Mouse (Mus musculus) G1E (cell line): ENCODE data around the gene Plekho1.
"Not testable (repeated sequence)": the region's sequence is repeated elsewhere in the genome, so short reads cannot be mapped to it uniquely, and the experiment has no call there.

Source experiments
- CTCF ChIP-seq: IDR thresholded peaks from 2 replicates; pipeline ENCODE4 v1.5.1; 2012; ENCODE audit warnings: low read depth, low read length, inconsistent platforms, mixed read lengths
- GATA1 ChIP-seq: IDR thresholded peaks from 2 replicates; pipeline ENCODE4 v1.6.1; 2012; ENCODE audit warnings: borderline replicate concordance, low read length, inconsistent platforms, mixed read lengths
- GATA2 ChIP-seq: IDR thresholded peaks from 2 replicates; pipeline ENCODE4 v1.6.1; 2012; ENCODE audit warnings: low read depth, low read length, inconsistent platforms, borderline replicate concordance
- POLR2AphosphoS5 ChIP-seq: IDR thresholded peaks from 2 replicates; pipeline ENCODE4 v1.6.1; 2012; ENCODE audit warnings: low read depth, low read length, inconsistent platforms; ENCODE audit not compliant: insufficient replicate concordance
- TAL1 ChIP-seq: conservative IDR thresholded peaks from 2 replicates; pipeline ENCODE4 v1.6.1; 2012; ENCODE audit warnings: low read depth, low read length, inconsistent platforms, mixed read lengths

GRCm38 (mm10) chr3:96044559-96044958, 48.8 kb upstream of the Plekho1 start:
- TF ChIP-seq CTCF, GATA2, GATA1, POLR2AphosphoS5, TAL1: not testable (repeated sequence)
